Comparison of ENCODE assay signal across 8 mouse cellular contexts in the genomic region with DNA sequence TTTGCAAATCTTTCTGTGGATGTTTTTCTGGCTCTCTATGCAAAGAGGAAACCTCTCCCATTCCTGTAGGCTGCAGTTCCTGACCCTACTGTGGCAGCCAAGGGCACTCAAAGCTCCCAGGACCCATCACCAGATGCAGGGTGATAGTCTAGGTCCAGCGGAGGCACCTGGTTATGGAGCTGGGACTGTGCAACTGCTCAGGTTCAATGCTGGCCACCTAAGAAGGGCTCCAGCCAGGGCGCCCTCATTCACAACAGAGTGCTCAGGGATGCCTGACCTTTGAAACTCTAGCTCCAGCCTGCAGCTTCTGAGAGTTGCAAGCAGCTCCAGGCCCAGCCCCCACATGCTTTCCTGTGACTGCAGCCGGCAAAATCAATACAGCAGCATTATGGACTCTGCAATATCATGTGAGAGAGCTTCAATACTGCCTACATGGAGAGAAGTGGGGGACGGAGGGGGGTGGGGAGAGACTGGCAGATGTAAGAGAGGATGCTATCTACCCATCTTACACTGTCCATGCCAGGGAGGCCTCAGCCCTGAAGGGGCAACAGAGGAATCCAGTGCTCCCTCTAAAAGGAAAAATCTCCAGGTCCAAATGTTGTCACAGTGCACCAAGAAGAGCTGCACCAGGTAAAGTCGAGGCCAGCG. TPM values are rescaled to one million over a fixed set of nuclear protein-coding genes. Genes with fewer than 3 reads are reported as not detected.
DNase-seq lines count a peak whose midpoint lies in the region; ATAC-seq and TF ChIP-seq lines count a peak whose summit lies in the region.
"Had no signal": no experiment of that assay in that cellular context is flagged by ENCODE, and none has a peak within 500 bp of the region (broad histone marks: within the 10 kb centered on the region; RNA-seq: fewer than 3 reads in every experiment).

No protein-coding gene starts in this region.

- peaks cover 26% of the 10 kb centered on the region for H3K4me1 ChIP-seq in lung, adult 2 months (ENCODE audit: control insufficient read depth, insufficient read depth, low read length)
- peaks cover 38% of the 10 kb centered on the region for H3K4me1 ChIP-seq in hindbrain, embryonic 10.5 days (replicated peaks)
- H3K4me1 ChIP-seq in stomach, embryonic 15.5 days, result peaks cover 11% of the 10 kb centered on the region

- peak; percentile 73; the same call in 1 of the 2 replicates for ATAC-seq in stomach, embryonic 15.5 days (ENCODE audit: insufficient read depth, low FRiP score, low read depth)
- ATAC-seq in megakaryocyte, adult 5-6 weeks (ENCODE audit: poor library complexity, severe bottlenecking), result no peak

- DNase-seq in lung, adult 2 months, result no peak
- no peak for DNase-seq in lung, postnatal 14 days
- DNase-seq in hindbrain, embryonic 10.5 days (ENCODE audit: low spot score), result peak; percentile 29
- DNase-seq in kidney, postnatal 36 days, result peak; percentile 63 to 64
- no peak for DNase-seq in right cerebral cortex, postnatal 10 days (ENCODE audit: low spot score in 2 of 2)

- H3K27me3 ChIP-seq in hindbrain, embryonic 10.5 days (ENCODE audit: insufficient read depth, poor library complexity, severe bottlenecking), result no peaks in the 10 kb centered on the region
- H3K27me3 ChIP-seq in stomach, embryonic 15.5 days (replicated peaks), result no peaks in the 10 kb centered on the region
- H3K27me3 ChIP-seq: limb, embryonic 15.5 days had no signal

- no peak for TF ChIP-seq CTCF in lung, adult 2 months (IDR thresholded peaks at IDR 0.05; ENCODE audit: insufficient read depth, low read length)

- TF ChIP-seq POLR2A in lung, adult 2 months (IDR thresholded peaks at IDR 0.05; ENCODE audit: borderline replicate concordance, extremely low read depth, low read depth, low read length), result peak; percentile 30; the same call in 1 of the 2 replicates

- WGBS in lung, adult 2 months, result 51% methylated on average over 6 of the region's 6 CpGs
- WGBS in hindbrain, embryonic 10.5 days, result 62% methylated on average over 6 of the region's 6 CpGs
- WGBS in stomach, embryonic 15.5 days, result 54% methylated on average over 6 of the region's 6 CpGs

- no peak overlapping the region for H3K4me2 ChIP-seq in stomach, embryonic 15.5 days
- H3K4me2 ChIP-seq: limb, embryonic 15.5 days had no signal

- no peaks in the 10 kb centered on the region for H3K36me3 ChIP-seq in hindbrain, embryonic 10.5 days
- no peaks in the 10 kb centered on the region for H3K36me3 ChIP-seq in stomach, embryonic 15.5 days
- H3K36me3 ChIP-seq: limb, embryonic 15.5 days had no signal

- H3K9me3 ChIP-seq in hindbrain, embryonic 10.5 days, result no peaks in the 10 kb centered on the region
- H3K9me3 ChIP-seq in stomach, embryonic 15.5 days, result no peaks in the 10 kb centered on the region
- H3K9me3 ChIP-seq: limb, embryonic 15.5 days had no signal

- H3K9ac ChIP-seq in stomach, embryonic 15.5 days, result no peak overlapping the region
- H3K9ac ChIP-seq: limb, embryonic 15.5 days had no signal

- peak overlapping the region; percentile 69 for H3K27ac ChIP-seq in hindbrain, embryonic 10.5 days
- peak overlapping the region; percentile 27; the same call in 1 of the 2 replicates for H3K27ac ChIP-seq in stomach, embryonic 15.5 days
- H3K27ac ChIP-seq: limb, embryonic 15.5 days had no signal

- H3K4me3 ChIP-seq in lung, adult 2 months (replicated peaks; ENCODE audit: extremely low read depth, low read depth, low read length), result peak overlapping the region; percentile 11
- no peak overlapping the region for H3K4me3 ChIP-seq in hindbrain, embryonic 10.5 days
- H3K4me3 ChIP-seq in stomach, embryonic 15.5 days (replicated peaks), result no peak overlapping the region
- H3K4me3 ChIP-seq: limb, embryonic 15.5 days had no signal

RNA-seq across cellular contexts. Expression of gene Klf7, which starts 24.3 kb away (rescaled TPM):
- polyA plus RNA-seq in lung, adult 2 months (2012; rRNA removed), result 26.7 and 32.3 TPM in 2 replicates
- 21.7 and 28.3 TPM in 2 replicates for polyA plus RNA-seq in hindbrain, embryonic 10.5 days (2016; fragmentation: Nextera tagmentation; extraction: Ambion mirVana)
- 21.5 and 24.2 TPM in 2 replicates for polyA plus RNA-seq in stomach, embryonic 15.5 days (2015; fragmentation: Nextera tagmentation; extraction: Ambion mirVana)
- total RNA-seq in megakaryocyte, adult 5-6 weeks (2015), result 11.9 and 13.6 TPM in 2 replicates
- total RNA-seq in megakaryocyte, adult 5-6 weeks (2017), result 8.3 and 13.0 TPM in 2 replicates

Comparison
In these comparisons a context has a peak if more than half of its experiments do, and no peak if none do; other contexts are left out.
1. DNase-seq: peak in hindbrain, embryonic 10.5 days (single experiment) and kidney, postnatal 36 days (2 of 2); none in lung, adult 2 months (single experiment), lung, postnatal 14 days (single experiment) and right cerebral cortex, postnatal 10 days (0 of 2).